Mouse (Mus musculus) spleen, postnatal 0 days (tissue): Measurements from ENCODE around the gene Cdca8. TPM values are rescaled to one million over a fixed set of nuclear protein-coding genes. Genes with fewer than 3 reads are reported as not detected.

Experiments used
- polyA plus RNA-seq: library from polyadenylated mRNA; unstranded; fragments of >200 nt; fragmentation: Nextera tagmentation; extraction: Ambion mirVana; gene quantifications from 2 replicates; pipeline ENCODE4 v1.2.1, GENCODE M21; 2015

The Cdca8 gene
- polyA plus RNA-seq: 126 and 150 TPM in 2 replicates

DNA sequence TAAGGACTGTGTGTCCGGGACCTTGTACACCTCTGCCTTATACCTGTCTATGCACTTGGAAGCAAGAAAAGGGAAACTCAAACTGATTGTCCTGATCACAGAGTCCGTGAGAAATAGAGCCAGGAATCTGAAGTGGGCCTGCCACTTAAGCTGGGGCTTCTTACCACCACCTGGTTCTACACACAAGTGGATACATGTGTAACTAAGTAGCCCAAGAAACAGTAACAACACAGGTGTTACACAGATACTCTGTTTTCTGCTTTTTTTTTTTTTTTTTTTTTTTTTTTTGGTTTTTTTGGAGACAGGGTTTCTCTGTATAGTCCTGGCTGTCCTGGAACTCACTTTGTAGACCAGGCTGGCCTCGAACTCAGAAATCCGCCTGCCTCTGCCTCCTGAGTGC lies at the start of gene Cdca8:
TSS of gene Cdca8 (minus strand) at position 101 of the 400 bp plus-strand sequence.

DNA sequence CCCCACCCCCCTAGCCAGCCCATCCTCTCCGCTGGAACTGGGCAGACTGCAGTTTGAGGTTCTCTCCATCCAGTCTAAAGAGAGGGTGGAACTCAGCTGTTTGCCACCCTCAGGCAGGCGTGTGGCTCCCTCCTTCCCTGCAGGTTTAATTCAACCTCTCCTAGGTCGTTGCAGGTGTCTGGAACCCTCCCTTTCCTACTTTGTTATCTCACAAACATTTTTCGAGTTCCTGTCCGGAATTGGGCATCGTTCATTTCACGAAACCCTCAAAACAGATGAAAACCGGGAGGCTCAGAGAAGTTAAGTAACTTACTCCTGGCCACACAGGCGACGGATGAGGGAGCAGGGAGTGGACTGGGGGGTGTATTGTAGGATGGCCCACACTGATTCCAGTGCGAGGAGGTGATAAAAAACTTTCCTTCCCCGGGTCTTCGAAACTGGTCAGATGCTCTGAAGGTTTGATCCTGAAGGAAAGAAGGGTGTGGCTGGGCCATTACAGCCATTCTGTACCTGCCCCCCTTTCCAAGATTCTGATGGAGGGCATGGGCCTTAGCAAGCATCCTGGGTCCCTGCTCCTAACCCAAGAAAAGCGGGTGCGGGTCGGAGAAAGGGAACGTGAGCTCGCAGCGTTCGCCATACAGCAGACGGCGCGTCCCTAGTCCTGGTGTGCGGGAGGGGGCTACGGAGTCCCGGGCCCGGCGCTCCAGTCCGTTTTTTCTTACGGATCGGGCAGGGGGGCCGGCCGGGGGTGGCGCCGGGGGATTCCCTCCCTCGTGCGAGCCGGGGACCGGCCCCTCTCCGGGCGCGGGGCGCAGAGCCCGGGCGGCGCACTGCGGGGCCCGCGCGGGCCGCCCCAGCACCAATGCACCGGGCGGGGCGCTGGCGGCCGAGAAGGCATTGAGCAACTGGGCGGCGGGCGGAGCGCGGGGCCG lies 46.8 kb upstream of the Cdca8 start, which contains the start of gene Rspo1:
TSS of gene Rspo1 (plus strand) at position 760 of the 932 bp plus-strand sequence.

DNA sequence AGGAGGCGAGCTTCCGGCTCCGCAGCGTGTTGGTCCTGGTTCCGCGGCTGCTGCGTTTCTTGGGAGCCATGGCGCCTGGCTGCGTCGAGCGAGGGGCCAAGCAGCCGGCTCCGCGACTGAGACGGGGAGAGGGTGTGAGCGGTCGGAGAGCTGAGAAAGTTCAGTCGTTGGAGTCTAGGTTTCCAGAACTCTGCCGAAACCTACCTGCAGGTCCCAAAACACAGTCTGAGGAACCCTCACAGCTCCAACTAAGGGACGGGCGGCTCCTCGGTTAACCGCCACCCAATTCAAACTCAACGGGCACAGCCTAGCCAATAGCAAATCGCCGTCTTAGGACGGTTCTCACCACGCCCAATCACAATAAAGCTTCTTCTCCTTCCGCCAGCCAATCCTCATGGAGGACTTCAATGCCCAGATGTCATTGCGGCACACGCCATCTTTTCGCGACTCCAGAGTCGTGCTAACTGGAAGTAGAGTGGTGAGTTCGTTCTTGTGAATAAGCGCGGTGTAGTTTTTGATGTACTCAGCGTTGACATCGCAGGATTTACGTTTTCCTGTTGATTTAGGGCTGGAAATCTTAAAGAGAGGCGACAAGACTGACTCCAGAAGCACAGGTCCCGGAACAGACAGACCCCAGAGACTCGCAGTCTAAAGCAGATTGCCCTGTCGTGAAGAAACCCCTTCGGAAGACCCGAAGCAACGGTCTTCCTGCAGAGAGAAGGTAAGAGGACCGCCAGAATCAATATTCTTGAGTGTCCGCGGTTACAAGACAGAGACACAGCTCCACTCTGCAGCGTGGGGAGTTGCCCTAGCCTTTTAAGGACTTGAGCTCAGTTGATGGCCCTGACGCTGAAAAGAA lies 2.3 kb downstream of the Cdca8 start, which contains the start of gene 9930104L06Rik:
TSS of gene 9930104L06Rik (plus strand) at position 436 of the 859 bp plus-strand sequence.

DNA sequence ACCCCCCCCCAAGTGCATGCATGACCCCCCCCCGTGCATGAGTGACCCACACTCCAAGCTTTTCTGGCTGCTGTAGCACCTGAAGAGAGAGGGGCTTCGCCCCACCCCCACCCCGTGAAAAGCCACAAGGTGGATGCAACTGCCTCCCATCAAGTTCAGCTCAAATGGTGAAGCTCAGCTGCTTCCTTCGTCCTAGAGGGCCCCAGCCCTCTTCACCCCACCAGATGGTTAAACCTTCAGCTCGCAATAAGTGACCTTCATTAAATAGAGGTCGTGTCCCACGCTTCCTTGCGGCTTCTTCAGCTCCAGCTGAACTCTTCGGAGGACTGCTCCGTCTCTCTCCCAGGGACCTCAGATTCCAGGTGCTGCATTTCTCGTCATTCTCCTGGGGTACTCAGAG lies 58.5 kb downstream of the Cdca8 start, which contains the start of gene Epha10:
TSS of gene Epha10 (plus strand) at position 301 of the 400 bp plus-strand sequence.

Other genes starting within 250 kb of the Cdca8 start
- 36.1 and 36.7 TPM in 2 replicates for gene Utp11, start 245.7 kb downstream of the Cdca8 start, polyA plus RNA-seq
- 5.1 and 5.9 TPM in 2 replicates for gene Fhl3, start 238.6 kb downstream of the Cdca8 start, polyA plus RNA-seq
- gene Sf3a3, start 224.5 kb downstream of the Cdca8 start, polyA plus RNA-seq: 90.8 and 92.4 TPM in 2 replicates
- 36.4 and 38.7 TPM in 2 replicates for gene Inpp5b, start 197.5 kb downstream of the Cdca8 start, polyA plus RNA-seq
- 16.7 and 17.6 TPM in 2 replicates for gene Mtf1, start 137.2 kb downstream of the Cdca8 start, polyA plus RNA-seq
- 23.3 and 24.0 TPM in 2 replicates for gene Yrdc, start 88.6 kb downstream of the Cdca8 start, polyA plus RNA-seq
- gene 1110065P20Rik, start 88.1 kb downstream of the Cdca8 start, polyA plus RNA-seq: 26.3 and 30.8 TPM in 2 replicates
- 0.04 and 0.15 TPM in 2 replicates for gene Maneal, start 77.1 kb downstream of the Cdca8 start, polyA plus RNA-seq
- not detected in 2 replicates for gene Epha10, start 58.4 kb downstream of the Cdca8 start, polyA plus RNA-seq
- 6.2 and 6.9 TPM in 2 replicates for gene 9930104L06Rik, start 2.3 kb downstream of the Cdca8 start, polyA plus RNA-seq
- 5.6 and 7.0 TPM in 2 replicates for gene Rspo1, start 47.1 kb upstream of the Cdca8 start, polyA plus RNA-seq
- gene Gnl2, start 77.3 kb upstream of the Cdca8 start, polyA plus RNA-seq: 42.9 and 43.2 TPM in 2 replicates
- gene Dnali1, start 126.4 kb upstream of the Cdca8 start, polyA plus RNA-seq: 0.17 TPM in 1 of 2 replicates, not detected in the other
- gene Snip1, start 127.4 kb upstream of the Cdca8 start, polyA plus RNA-seq: 19.1 and 19.3 TPM in 2 replicates
- 31.2 and 37.5 TPM in 2 replicates for gene Meaf6, start 145.8 kb upstream of the Cdca8 start, polyA plus RNA-seq
- 1.2 and 1.3 TPM in 2 replicates for gene Zc3h12a, start 188.5 kb upstream of the Cdca8 start, polyA plus RNA-seq